12 mouse cellular contexts compared by ENCODE assay signal in the genomic region with DNA sequence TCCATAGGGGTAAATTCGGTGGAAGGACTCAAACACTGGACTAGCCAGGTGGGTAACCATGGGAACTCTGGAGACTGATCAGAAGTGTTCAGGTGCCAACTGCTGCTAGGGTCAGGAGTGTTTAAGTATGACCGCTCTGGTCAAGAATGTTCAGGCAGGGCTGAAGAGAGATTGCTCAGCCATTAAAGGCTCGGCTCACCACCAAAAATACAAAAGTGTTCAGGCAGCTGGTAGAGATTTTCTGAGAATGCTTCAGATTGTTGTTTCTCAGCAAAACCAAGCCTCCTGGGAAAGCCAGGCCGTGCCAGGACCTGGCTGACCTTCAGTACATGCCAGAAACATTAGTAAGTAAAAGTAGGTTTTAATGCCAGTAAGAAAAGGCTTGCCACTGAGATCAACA. TPM values are rescaled to one million over a fixed set of nuclear protein-coding genes. Genes with fewer than 3 reads are reported as not detected.
DNase-seq lines count a peak whose midpoint lies in the region; ATAC-seq lines count a peak whose summit lies in the region.
"Had no signal": no experiment of that assay in that cellular context is flagged by ENCODE, and none has a peak within 500 bp of the region (broad histone marks: within the 10 kb centered on the region; RNA-seq: fewer than 3 reads in every experiment).

No protein-coding gene starts in this region.

- no peaks in the 10 kb centered on the region for H3K27me3 ChIP-seq in heart, embryonic 10.5 days (ENCODE audit: insufficient read depth, poor library complexity, severe bottlenecking)

- ATAC-seq in monocyte, adult 5-6 weeks (replicated peaks; ENCODE audit: insufficient number of reproducible peaks, low FRiP score, low TSS enrichment, poor library complexity, severe bottlenecking) = no peak

- 71% methylated on average over 4 of the region's 4 CpGs for WGBS in heart, embryonic 10.5 days

- H3K9me3 ChIP-seq in heart, embryonic 10.5 days = no peaks in the 10 kb centered on the region

- H3K4me3 ChIP-seq in heart, embryonic 10.5 days = no peak overlapping the region

- no peaks in the 10 kb centered on the region for H3K4me1 ChIP-seq in heart, embryonic 10.5 days

- no peak overlapping the region for H3K27ac ChIP-seq in heart, embryonic 10.5 days
- H3K27ac ChIP-seq: liver, embryonic 14.5 days had no signal

- DNase-seq in heart, adult 11 months = peak; percentile 95
- DNase-seq in heart, embryonic 10.5 days (ENCODE audit: low spot score) = no peak
- DNase-seq in Muller cell, postnatal 12 days (ENCODE audit: inconsistent ontology term) = peak; percentile 96
- DNase-seq in gastrocnemius, postnatal 10 days = peak; percentile 12
- peak; percentile 6 for DNase-seq in kidney, postnatal 10 days
- DNase-seq in thymus, postnatal 4 days = no peak
- DNase-seq in frontal cortex, adult 2 months (ENCODE audit: extremely low spot score in 1 of 2, low spot score in 1 of 2) = no peak

- no peaks in the 10 kb centered on the region for H3K36me3 ChIP-seq in heart, embryonic 10.5 days

RNA-seq across cellular contexts. Expression of gene Spata4, which starts 9.7 kb away (rescaled TPM):
- not detected in 2 replicates for polyA plus RNA-seq in heart, embryonic 10.5 days (2016; fragmentation: Nextera tagmentation; extraction: Ambion mirVana)
- total RNA-seq in gastrocnemius, postnatal 10 days (2021) = not detected
- total RNA-seq in monocyte, adult 5-6 weeks (2017) = 0.58 to 3.5 TPM in 2 of 3 replicates, not detected in the other
- polyA plus RNA-seq in frontal cortex, adult 2 months (2012; rRNA removed) = 0.11 and 0.12 TPM in 2 replicates
- total RNA-seq: common myeloid progenitor, adult 5-6 weeks; gastrocnemius, postnatal 4 days had no signal
- polyA plus RNA-seq: liver, embryonic 14.5 days; spleen, adult 2 months had no signal

Comparison
In these comparisons a context has a peak if more than half of its experiments do, and no peak if none do; other contexts are left out.
1. DNase-seq: peak in heart, adult 11 months (single experiment), Muller cell, postnatal 12 days (single experiment), gastrocnemius, postnatal 10 days (single experiment) and kidney, postnatal 10 days (single experiment); none in heart, embryonic 10.5 days (single experiment), thymus, postnatal 4 days (single experiment) and frontal cortex, adult 2 months (0 of 2).